Comparison of ENCODE assay signal across 9 mouse cellular contexts in genomic region chr1:78846471-78846870, GRCm38 (mm10). TPM values are rescaled to one million over a fixed set of nuclear protein-coding genes. Genes with fewer than 3 reads are reported as not detected.
DNase-seq lines count a peak whose midpoint lies in the region; ATAC-seq and TF ChIP-seq lines count a peak whose summit lies in the region.
"Had no signal": no experiment of that assay in that cellular context is flagged by ENCODE, and none has a peak within 500 bp of the region (broad histone marks: within the 10 kb centered on the region; RNA-seq: fewer than 3 reads in every experiment).

No protein-coding gene starts in this region.

- H3K4me2 ChIP-seq in midbrain, postnatal 0 days (ENCODE audit: low read depth, low read length, poor library complexity, severe bottlenecking) = no peak overlapping the region
- no peak overlapping the region for H3K4me2 ChIP-seq in midbrain, embryonic 11.5 days
- H3K4me2 ChIP-seq in neural tube, embryonic 15.5 days = no peak overlapping the region
- H3K4me2 ChIP-seq: embryonic facial prominence, embryonic 15.5 days had no signal

- H3K27me3 ChIP-seq in midbrain, postnatal 0 days (ENCODE audit: insufficient read depth, low read length) = no peaks in the 10 kb centered on the region
- H3K27me3 ChIP-seq in midbrain, embryonic 11.5 days (ENCODE audit: control insufficient read depth, insufficient read depth, low read length) = no peaks in the 10 kb centered on the region
- H3K27me3 ChIP-seq in neural tube, embryonic 15.5 days (replicated peaks) = no peaks in the 10 kb centered on the region
- H3K27me3 ChIP-seq: embryonic facial prominence, embryonic 15.5 days had no signal

- H3K36me3 ChIP-seq in midbrain, postnatal 0 days (ENCODE audit: insufficient read depth, low read length) = no peaks in the 10 kb centered on the region
- H3K36me3 ChIP-seq in midbrain, embryonic 11.5 days (ENCODE audit: control insufficient read depth, insufficient read depth, low read length) = no peaks in the 10 kb centered on the region
- no peaks in the 10 kb centered on the region for H3K36me3 ChIP-seq in neural tube, embryonic 15.5 days
- H3K36me3 ChIP-seq: embryonic facial prominence, embryonic 15.5 days had no signal

- peak; percentile 46; the same call in 1 of the 2 replicates for TF ChIP-seq CTCF in midbrain, postnatal 0 days (IDR thresholded peaks at IDR 0.05)

- DNase-seq in cerebellum, adult 11 months = peak; percentile 13
- DNase-seq in midbrain, postnatal 0 days (ENCODE audit: low spot score) = peak; percentile 31
- no peak for DNase-seq in midbrain, embryonic 11.5 days (ENCODE audit: low spot score, missing footprints)
- DNase-seq in layer of hippocampus, adult 9-11 months = peak; percentile 32

- H3K9ac ChIP-seq in midbrain, postnatal 0 days (replicated peaks; ENCODE audit: low read length, poor library complexity, severe bottlenecking) = no peak overlapping the region
- no peak overlapping the region for H3K9ac ChIP-seq in midbrain, embryonic 11.5 days (ENCODE audit: low read length)
- H3K9ac ChIP-seq in neural tube, embryonic 15.5 days (replicated peaks) = no peak overlapping the region
- H3K9ac ChIP-seq: embryonic facial prominence, embryonic 15.5 days had no signal

- no peak overlapping the region for H3K27ac ChIP-seq in midbrain, postnatal 0 days (ENCODE audit: low read depth, low read length)
- no peak overlapping the region for H3K27ac ChIP-seq in midbrain, embryonic 11.5 days (ENCODE audit: low read depth, low read length)
- no peak overlapping the region for H3K27ac ChIP-seq in neural tube, embryonic 15.5 days (replicated peaks)
- H3K27ac ChIP-seq: embryonic facial prominence, embryonic 15.5 days had no signal

- no peaks in the 10 kb centered on the region for H3K4me1 ChIP-seq in midbrain, postnatal 0 days (ENCODE audit: insufficient read depth, low read length)
- no peaks in the 10 kb centered on the region for H3K4me1 ChIP-seq in midbrain, embryonic 11.5 days (ENCODE audit: control insufficient read depth, insufficient read depth, low read length)
- H3K4me1 ChIP-seq in neural tube, embryonic 15.5 days = no peaks in the 10 kb centered on the region

- no peaks in the 10 kb centered on the region for H3K9me3 ChIP-seq in midbrain, postnatal 0 days (ENCODE audit: low read length)
- no peaks in the 10 kb centered on the region for H3K9me3 ChIP-seq in midbrain, embryonic 11.5 days (ENCODE audit: control insufficient read depth, low read length)
- H3K9me3 ChIP-seq in neural tube, embryonic 15.5 days (replicated peaks) = no peaks in the 10 kb centered on the region
- H3K9me3 ChIP-seq: embryonic facial prominence, embryonic 15.5 days had no signal

- no peak overlapping the region for H3K4me3 ChIP-seq in midbrain, postnatal 0 days (ENCODE audit: low read depth, low read length)
- no peak overlapping the region for H3K4me3 ChIP-seq in midbrain, embryonic 11.5 days (ENCODE audit: low read depth, low read length)
- no peak overlapping the region for H3K4me3 ChIP-seq in neural tube, embryonic 15.5 days (replicated peaks)
- H3K4me3 ChIP-seq: embryonic facial prominence, embryonic 15.5 days had no signal

- 59% methylated on average over 2 of the region's 2 CpGs for WGBS in midbrain, postnatal 0 days
- 49% methylated on average over 2 of the region's 2 CpGs for WGBS in midbrain, embryonic 11.5 days
- WGBS in neural tube, embryonic 15.5 days = 48% methylated on average over 2 of the region's 2 CpGs

- no peak for ATAC-seq in cerebellum, adult (ENCODE audit: insufficient number of reproducible peaks, low FRiP score, low TSS enrichment)
- ATAC-seq in midbrain, postnatal 0 days (ENCODE audit: low FRiP score) = no peak
- ATAC-seq in midbrain, embryonic 11.5 days (ENCODE audit: low FRiP score) = no peak
- peak; percentile 62; the same call in 1 of the 2 replicates for ATAC-seq in common myeloid progenitor, adult 5-6 weeks (replicated peaks; ENCODE audit: low read depth, poor library complexity, severe bottlenecking)
- no peak for ATAC-seq in granulocyte monocyte progenitor cell, adult 5-6 weeks (replicated peaks; ENCODE audit: poor library complexity, severe bottlenecking)
- no peak for ATAC-seq in neural tube, embryonic 15.5 days (ENCODE audit: low FRiP score)

RNA-seq across cellular contexts. Expression of gene Kcne4, which starts 29.9 kb away (rescaled TPM):
- 0.80 and 1.4 TPM in 2 replicates for total RNA-seq in midbrain, postnatal 0 days (2014; rRNA removed)
- 1.7 and 2.3 TPM in 2 replicates for polyA plus RNA-seq in midbrain, postnatal 0 days (2015; fragmentation: Nextera tagmentation; extraction: Ambion mirVana)
- polyA plus RNA-seq in midbrain, embryonic 11.5 days (2014; fragmentation: Nextera tagmentation; extraction: Ambion mirVana) = 0.84 and 1.0 TPM in 2 replicates
- not detected in 2 replicates for total RNA-seq in common myeloid progenitor, adult 5-6 weeks (2017)
- total RNA-seq in granulocyte monocyte progenitor cell, adult 5-6 weeks (2014; fragmentation: Nextera tagmentation) = not detected in 2 replicates
- total RNA-seq in granulocyte monocyte progenitor cell, adult 5-6 weeks (2017) = not detected in 2 replicates
- 3.5 and 6.2 TPM in 2 replicates for polyA plus RNA-seq in neural tube, embryonic 15.5 days (2015; fragmentation: Nextera tagmentation; extraction: Ambion mirVana)
